Mouse (Mus musculus) left cerebral cortex, adult 2 months (tissue): ENCODE measurements around the gene Helq. TPM values are rescaled to one million over a fixed set of nuclear protein-coding genes. Genes with fewer than 3 reads are reported as not detected.

Experiments
- DNase-seq, 2 experiments: peaks; one replicate each; pipeline ENCODE4 v3.0.0; 2021 to 2022; ENCODE audit warnings: low spot score in 2 of 2, mixed read lengths in 1 of 2; ENCODE audit errors: extremely low spot score in 1 of 2
- H3K27ac ChIP-seq: fragments of 200-600 bp; 2 replicates; pipeline ENCODE4 v1.8.1; 2022
- H3K4me3 ChIP-seq: fragments of 200-600 bp; 2 replicates; pipeline ENCODE4 v1.8.1; 2022
- CTCF ChIP-seq: fragments of 200-600 bp; IDR thresholded peaks from 2 replicates; pipeline ENCODE4 v1.8.1; 2022; ENCODE audit warnings: antibody characterized with exemption, mild to moderate bottlenecking, moderate library complexity
- intact Hi-C: fragments of 180-260 bp; cut with DNase I; formaldehyde crosslinking; loops from one replicate; pipeline ENCODE4 v1.15.1; 2025
- long read RNA-seq, 2 experiments: library from polyadenylated mRNA; stranded (forward); transcript quantifications; one replicate each; pipeline ENCODE4 v2.0.0; 2021; ENCODE audit warnings: borderline mapping rate in 2 of 2
- total RNA-seq, 2 experiments: library from RNA; stranded (reverse); gene quantifications; 2 replicates each; pipeline ENCODE4 v1.2.3; 2021

Gene Helq
- total RNA-seq: 10 to 100 TPM; 18.4 to 22.1 TPM
- long read RNA-seq, experiment 1, partial matches to known transcripts: 1 of 12 reads
- long read RNA-seq, experiment 1, other reads (novel, unspliced or antisense): 9 of 12 reads
- long read RNA-seq, experiment 2, partial matches to known transcripts: 0 of 11 reads
- long read RNA-seq, experiment 2, other reads (novel, unspliced or antisense): 8 of 11 reads

DNA sequence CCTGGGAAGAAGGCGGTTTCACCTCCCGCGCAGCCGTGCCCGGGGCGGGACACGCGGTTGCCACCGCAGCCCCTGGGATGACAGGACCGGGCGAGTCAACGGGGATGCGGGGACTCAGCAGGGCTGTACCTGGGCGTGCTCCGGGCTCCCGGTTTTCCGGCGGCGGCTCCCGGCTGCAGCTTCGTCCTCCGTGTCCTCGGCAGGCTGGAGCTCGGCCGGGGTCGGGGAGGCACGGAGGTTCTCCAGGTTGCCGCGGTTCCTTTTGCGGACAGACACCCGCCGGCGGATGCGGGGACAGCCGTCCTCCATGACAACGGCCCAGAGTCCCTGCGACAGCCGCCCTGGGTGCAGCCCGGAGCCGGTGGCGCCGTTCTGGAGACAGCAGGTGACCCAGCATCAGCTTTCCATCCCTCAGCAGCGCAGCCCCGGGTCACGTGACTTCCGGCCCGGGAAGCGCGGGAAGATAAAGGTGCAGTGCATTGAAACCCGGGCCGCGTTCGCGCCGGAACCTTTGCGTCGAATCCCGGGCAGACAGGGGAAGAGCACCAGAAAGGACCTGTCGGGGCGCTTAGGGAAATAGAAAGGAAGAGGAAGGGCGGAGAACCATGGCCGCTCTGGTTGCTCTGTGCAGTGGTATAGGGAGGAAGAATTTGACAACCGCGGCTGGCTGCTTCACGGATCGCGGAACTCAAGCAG lies at the start of gene Helq, which contains the start of gene Mrps18c:
Gene Helq (minus strand): TSS at position 434 of the 696 bp plus-strand sequence.
Gene Mrps18c (plus strand): TSS at position 463 of the 696 bp plus-strand sequence.
- Histone ChIP-seq H3K4me3 (peak within 1 kb of the TSS; percentile 92), H3K27ac (peak within 1 kb of the TSS; percentile 50)
- intact Hi-C loops: loop anchor here (2.0 to 5.0 kb wide), 2 partner anchors 22 to 126 kb away; partner anchors contain the start of gene Abraxas1
- no peak; the same call in 1 of the 2 replicates for TF ChIP-seq CTCF
- peak; percentile 93 to 94 for DNase-seq

DNA sequence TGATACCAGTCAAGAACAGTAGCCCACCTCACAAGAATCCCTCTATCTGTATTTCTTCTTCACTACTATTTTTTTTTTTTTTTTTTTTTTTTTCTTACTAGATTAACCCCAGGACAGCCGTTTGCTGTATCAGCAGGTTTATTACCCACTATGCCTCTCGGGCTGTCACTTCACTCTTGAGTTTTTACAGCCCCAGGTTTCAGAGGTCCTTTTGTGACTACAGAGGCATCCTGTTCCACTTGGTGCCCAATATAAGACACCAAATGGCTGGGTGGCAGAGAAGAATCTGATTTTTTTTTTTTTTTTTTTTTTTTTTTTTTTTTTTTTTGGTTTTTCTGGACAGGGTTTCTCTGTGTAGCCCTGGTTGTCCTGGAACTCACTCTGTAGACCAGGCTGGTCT lies 48.7 kb upstream of the Helq start:
- no peak for DNase-seq
- intact Hi-C loops: no loop called here
- Histone ChIP-seq H3K4me3 (peak overlapping the region; percentile 65), H3K27ac (no peak overlapping the region)
- no peak for TF ChIP-seq CTCF

DNA sequence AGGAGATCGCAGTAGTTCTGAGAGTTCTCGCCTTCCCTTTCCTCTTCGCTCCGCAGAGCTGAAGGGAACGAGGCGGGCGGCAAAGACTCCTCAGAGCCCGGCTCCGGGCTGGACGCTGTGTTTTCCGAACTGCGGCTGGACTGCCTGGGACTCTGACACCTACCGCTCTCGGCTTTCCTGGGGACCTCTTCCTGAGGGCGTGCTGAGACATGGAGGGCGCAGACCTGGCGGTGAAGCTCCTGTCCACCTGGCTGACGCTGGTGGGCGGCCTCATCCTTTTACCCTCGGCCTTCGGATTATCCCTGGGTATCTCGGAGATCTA lies 48.2 kb upstream of the Helq start:
- DNase-seq: peak in 1 of 2 experiments; percentile 14
- peak overlapping the region; percentile 67; the same call in 1 of the 2 replicates for H3K27ac ChIP-seq
- no peak for TF ChIP-seq CTCF
- intact Hi-C loops: no loop called here
- peak overlapping the region; percentile 65 for H3K4me3 ChIP-seq

DNA sequence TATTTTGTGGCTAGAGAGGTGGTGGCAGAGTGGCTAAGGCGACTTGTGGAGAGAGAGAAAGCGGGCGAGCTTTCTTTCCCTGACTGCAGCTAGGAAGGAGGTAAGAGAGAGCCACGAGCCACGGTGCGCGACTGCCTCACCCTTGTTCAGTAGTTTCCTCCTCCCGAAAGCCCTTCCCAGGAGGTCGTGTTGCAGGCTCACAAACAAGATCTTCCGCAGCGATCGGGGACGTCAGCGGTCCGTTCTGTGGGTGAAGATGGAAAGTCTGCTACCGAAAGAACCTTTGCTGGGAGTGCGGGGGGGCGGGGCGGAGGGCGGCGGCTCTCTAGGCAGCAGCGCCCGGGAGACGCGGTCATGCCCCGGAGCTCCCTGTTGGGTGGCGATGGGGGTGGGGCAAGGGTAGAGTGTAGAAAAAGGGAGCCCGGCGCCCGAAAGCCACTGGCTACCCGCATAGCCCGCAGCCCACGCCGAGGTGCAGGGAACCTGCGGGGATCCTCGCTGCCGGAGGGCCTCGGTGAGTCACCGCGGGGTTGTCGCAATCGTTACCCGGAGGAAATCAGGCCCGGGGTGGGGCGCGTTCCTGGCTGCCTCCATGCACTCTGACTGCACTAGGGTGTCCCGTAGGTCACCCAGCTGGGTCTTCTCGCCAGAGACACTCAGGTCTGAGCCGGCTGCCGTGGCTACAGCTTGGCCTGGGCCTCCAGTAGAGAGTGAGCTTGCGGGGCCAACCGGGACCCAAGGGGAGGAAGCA lies 47.6 kb upstream of the Helq start:
- intact Hi-C loops: no loop called here
- peak overlapping the region; percentile 65 for H3K4me3 ChIP-seq
- DNase-seq: peak; percentile 62 to 68
- no peak for TF ChIP-seq CTCF
- H3K27ac ChIP-seq: peak overlapping the region; percentile 67

DNA sequence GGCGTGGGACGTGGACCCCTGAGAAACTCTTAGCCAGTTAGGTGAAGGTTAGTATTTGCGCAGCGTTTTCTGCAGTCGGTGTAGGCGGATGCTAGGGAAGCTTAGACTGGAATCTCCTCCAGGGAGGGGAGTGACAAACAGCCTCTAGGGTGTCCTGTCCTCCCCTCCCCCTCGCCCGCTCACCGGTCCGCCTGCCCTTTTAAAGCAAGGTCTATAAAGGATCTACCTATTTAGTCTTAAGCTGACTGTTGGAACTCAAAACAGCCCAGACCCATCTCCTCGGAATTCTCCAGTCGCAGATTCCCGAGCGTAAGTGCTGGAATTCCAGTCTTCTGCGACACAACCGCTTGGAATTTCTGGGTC lies 47.1 kb upstream of the Helq start, which contains the start of gene Gpat3:
Gene Gpat3 (plus strand): TSS at position 229 of the 363 bp plus-strand sequence.
- peak within 1 kb of the TSS; percentile 65 for H3K4me3 ChIP-seq
- no peak for TF ChIP-seq CTCF
- intact Hi-C loops: no loop called here
- peak within 1 kb of the TSS; percentile 67 for H3K27ac ChIP-seq
- DNase-seq: peak; percentile 17 to 35

DNA sequence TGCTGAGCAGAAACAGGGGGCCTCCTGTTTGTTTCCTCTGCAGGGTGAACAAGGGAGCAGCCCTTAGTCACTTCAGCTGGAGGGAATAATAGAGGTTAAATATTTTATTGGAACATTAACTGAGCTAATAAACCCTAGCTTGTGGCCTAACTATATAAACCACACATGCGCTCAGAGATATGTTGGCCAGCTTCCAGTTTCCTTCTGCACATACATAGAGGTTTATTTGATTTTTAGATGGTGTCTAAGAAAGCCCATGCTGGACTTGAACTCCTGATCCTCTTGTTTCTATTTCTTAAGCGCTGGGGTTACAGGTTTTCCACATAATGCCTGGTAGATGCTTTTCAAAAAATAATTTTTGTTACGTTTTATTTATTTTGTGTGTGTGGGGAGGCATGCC lies 46.1 kb upstream of the Helq start:
- Histone ChIP-seq H3K27ac (no peak overlapping the region), H3K4me3 (no peak overlapping the region)
- no peak for TF ChIP-seq CTCF
- intact Hi-C loops: no loop called here
- DNase-seq: no peak

DNA sequence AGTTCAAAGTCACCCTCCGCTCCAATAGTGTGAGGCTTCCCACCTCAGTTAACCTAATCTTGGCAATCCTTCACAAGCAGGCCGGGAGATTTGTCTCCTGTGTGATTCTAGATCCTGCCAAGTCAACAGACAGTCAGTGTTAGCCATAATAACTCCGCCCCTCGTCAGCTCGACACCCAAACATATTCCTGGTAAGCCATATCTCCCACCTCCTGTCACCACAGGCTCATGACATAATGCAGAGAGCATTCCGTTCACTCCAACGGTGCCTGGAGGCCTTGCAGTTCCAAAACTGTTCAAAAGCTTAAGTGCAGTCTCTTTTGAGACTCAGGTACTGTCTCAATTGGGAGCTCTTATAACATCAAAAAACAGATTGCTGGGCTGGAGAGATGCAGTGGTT lies 39.5 kb upstream of the Helq start:
- intact Hi-C loops: no loop called here
- TF ChIP-seq CTCF: no peak
- no peak for DNase-seq
- H3K4me3 ChIP-seq: no peak overlapping the region
- no peak overlapping the region for H3K27ac ChIP-seq

DNA sequence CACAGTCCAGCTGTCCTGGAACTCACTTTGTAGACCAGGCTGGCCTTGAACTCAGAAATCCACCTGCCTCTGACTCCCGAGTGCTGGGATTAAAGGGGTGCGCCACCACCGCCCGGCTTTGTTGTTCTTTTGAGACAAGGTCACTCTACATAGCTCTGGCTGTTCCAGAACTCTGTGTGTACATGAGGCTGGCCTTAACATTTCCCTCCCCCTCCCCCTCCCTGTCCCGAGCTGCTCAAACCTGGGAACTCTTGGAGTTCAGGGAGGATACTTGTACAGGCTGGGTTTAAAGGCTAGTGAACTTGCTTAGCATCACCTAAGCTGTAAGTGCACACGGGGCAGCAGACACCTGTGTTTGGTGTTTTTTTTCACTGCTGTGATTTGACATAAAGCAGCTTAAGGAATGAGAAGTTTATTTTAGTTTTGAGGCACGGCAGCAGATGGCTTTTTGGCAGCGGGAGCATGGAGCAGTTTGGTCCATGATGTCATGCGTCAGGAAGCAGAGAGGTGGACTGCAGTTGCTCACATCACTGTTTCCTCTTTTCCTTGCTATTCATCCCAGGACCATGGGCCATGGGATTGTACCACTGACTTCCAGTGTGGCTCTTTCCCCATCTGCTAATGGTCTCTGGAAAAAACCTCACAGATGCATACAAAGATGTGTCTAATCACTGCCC lies 37.6 kb upstream of the Helq start:
- no peak for TF ChIP-seq CTCF
- intact Hi-C loops: no loop called here
- Histone ChIP-seq H3K27ac (no peak overlapping the region), H3K4me3 (no peak overlapping the region)
- no peak for DNase-seq

DNA sequence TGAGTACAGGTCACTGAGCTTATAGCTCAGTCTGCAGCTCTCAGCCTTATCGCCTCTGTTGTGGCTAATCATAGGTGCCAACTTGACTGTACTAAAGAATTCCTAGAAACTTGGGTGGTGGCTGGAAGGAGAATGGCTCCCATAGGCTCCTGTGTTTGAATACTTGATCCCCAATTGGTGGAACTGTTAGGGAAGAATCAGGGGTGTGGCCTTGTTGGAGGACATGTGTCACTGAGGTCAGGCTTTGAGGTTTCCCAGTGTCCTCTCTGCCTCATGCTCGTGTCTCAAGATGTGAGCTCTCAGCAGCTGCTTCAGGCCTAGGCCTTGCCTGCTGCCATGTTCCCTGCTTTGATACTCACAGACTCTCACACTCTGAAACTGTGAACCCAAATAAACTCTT lies 35.4 kb upstream of the Helq start:
- no peak for DNase-seq
- intact Hi-C loops: no loop called here
- no peak for TF ChIP-seq CTCF
- H3K4me3 ChIP-seq: no peak overlapping the region
- no peak overlapping the region for H3K27ac ChIP-seq

DNA sequence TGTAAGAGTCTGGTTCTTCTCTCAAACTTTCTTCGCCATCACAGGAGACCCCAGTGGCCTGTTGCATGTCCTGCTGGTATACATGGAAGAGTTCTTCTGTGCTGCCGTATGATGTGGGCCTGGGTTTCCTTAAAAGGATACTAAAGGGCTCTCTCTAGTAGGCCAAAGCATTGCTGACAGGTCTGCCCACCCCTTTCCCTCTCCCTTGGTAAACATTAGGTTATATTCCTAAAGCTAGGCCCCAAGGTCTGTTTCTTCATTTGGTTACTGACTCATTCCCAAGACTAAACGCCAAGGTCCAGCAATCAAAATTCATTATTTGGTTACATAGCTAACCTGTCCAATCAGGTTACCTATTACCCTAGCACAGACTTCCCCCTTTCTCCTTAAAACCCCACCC lies 34.3 kb upstream of the Helq start:
- H3K27ac ChIP-seq: no peak overlapping the region
- intact Hi-C loops: no loop called here
- no peak for TF ChIP-seq CTCF
- no peak overlapping the region for H3K4me3 ChIP-seq
- DNase-seq: no peak

DNA sequence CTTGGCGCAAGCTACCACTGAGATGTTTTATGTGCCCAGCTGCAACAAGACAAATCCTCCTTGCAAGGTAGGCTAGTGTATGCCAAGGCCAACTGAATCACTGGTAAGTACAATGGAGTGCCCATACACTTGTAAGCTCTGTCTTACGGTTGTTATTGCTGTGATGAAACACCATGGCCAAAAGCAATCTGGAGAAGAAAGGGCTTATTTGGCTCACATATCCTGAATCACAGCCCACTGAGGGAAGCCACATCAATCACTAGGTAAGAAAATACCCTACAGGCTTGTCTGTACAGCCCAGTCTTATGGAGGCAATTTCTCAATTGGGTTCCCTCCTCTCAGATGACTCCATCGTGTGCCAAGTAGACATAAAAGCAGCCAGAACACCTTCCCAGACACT lies 30.3 kb upstream of the Helq start:
- no peak overlapping the region for H3K27ac ChIP-seq
- no peak for DNase-seq
- TF ChIP-seq CTCF: no peak
- H3K4me3 ChIP-seq: no peak overlapping the region
- intact Hi-C loops: no loop called here

DNA sequence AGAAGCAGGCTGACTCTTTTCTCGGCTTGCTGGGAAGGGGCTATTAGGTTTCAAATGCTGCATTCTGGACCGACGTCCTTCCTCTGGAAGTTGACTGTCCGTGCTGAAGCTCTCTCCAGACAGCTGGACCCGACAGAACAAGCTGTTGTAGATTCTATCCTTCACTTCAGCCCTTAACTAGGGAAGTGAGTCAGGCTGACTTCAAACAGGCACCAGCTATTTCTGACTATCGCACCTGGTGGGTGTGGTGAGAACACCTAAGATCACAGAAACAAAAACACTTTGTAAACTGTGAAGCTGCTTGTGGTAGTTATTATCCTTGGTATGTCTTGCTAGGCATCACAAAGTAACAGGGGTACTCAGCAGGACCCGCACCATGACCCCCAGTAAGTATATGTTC lies 28.1 kb upstream of the Helq start:
- Histone ChIP-seq H3K4me3 (no peak overlapping the region), H3K27ac (no peak overlapping the region)
- TF ChIP-seq CTCF: no peak
- intact Hi-C loops: loop anchor here (1.0 kb wide), 1 partner anchor 89 kb away; no protein-coding TSS in a partner anchor
- no peak for DNase-seq
